Mouse (Mus musculus) layer of hippocampus, adult 2 months (tissue): ENCODE results near the gene Polr1d. TPM values are rescaled to one million over a fixed set of nuclear protein-coding genes. Genes with fewer than 3 reads are reported as not detected.

ENCODE experiments used
- DNase-seq, 2 experiments: peaks; one replicate each; pipeline ENCODE4 v3.0.0; 2022; ENCODE audit warnings: low spot score in 2 of 2
- H3K27ac ChIP-seq: fragments of 200-600 bp; 2 replicates; pipeline ENCODE4 v1.8.1; 2022
- H3K4me3 ChIP-seq: fragments of 200-600 bp; 2 replicates; pipeline ENCODE4 v1.8.1; 2022; ENCODE audit warnings: mild to moderate bottlenecking
- CTCF ChIP-seq: fragments of 200-600 bp; conservative IDR thresholded peaks from 2 replicates; pipeline ENCODE4 v1.8.1; 2022; ENCODE audit warnings: antibody characterized with exemption, mild to moderate bottlenecking, moderate library complexity
- long read RNA-seq, 2 experiments: library from polyadenylated mRNA; stranded (forward); transcript quantifications; one replicate each; pipeline ENCODE4 v2.0.0; 2021; ENCODE audit warnings: borderline mapping rate in 2 of 2
- total RNA-seq, 2 experiments: library from RNA; stranded (reverse); gene quantifications; 2 replicates each; pipeline ENCODE4 v1.2.3; 2021

The Polr1d gene
- total RNA-seq: 10 to 100 TPM; 63.1 to 69.7 TPM
- long read RNA-seq, experiment 1, transcript Polr1d-201 (2 exons, 1,196 nt): minor isoform, 15 of 34 reads
- long read RNA-seq, experiment 1, transcript Polr1d-202 (3 exons, 1,137 nt): major isoform, 16 of 34 reads
- long read RNA-seq, experiment 1, partial matches to known transcripts: 2 of 34 reads
- long read RNA-seq, experiment 1, other reads (novel, unspliced or antisense): 1 of 34 reads
- long read RNA-seq, experiment 2, transcript Polr1d-201 (2 exons, 1,196 nt): major isoform, 28 of 52 reads
- long read RNA-seq, experiment 2, transcript Polr1d-202 (3 exons, 1,137 nt): minor isoform, 19 of 52 reads
- long read RNA-seq, experiment 2, partial matches to known transcripts: 0 of 52 reads
- long read RNA-seq, experiment 2, other reads (novel, unspliced or antisense): 5 of 52 reads

DNA sequence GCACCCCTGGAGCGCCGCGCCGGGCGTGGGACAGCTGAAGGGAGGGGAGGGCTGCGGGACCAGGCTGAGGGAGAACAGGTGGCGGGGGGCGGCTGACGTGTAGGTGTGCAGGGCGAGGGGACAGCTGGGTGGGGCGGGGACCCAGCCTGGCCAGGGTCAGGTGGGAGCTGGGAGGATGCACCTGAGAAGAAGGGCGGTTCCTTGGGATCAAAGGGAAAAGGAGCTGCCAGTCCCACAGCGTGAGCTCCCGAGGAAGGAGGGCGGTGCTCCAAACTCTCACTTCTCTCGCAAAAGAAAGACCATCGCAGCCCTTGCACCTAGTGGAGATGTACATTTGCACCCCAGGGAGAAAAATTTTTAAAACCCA is at the start of gene Polr1d:
Polr1d (plus strand) TSS at position 252 of the 367 bp plus-strand sequence.
- peak within 1 kb of the TSS; percentile 82 for H3K4me3 ChIP-seq
- TF ChIP-seq CTCF: no peak
- peak in 1 of 2 experiments; percentile 35 for DNase-seq
- H3K27ac ChIP-seq: peak within 1 kb of the TSS; percentile 87

DNA sequence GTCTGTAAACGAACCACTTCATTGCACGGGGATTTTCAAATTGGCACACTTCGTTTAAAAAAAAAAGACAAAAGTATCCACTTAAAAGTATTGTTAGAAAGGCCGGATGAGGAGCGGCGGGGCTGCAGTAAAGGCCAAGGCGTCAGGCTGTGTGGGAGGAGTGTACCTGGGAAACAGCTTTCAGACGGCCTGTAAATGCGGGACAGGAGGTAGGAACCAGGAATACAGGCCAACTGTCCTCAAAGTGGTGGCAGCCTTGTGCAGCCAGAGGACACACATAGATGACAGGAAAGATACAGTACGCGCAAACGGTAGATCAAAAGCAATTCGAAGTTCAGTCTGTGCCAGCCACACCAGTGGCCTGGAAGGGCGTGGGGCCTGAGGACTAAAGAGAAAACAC is 45.6 kb upstream of the Polr1d start:
- DNase-seq: no peak
- H3K27ac ChIP-seq: peak overlapping the region; percentile 74; the same call in 1 of the 2 replicates
- H3K4me3 ChIP-seq: no peak overlapping the region
- no peak for TF ChIP-seq CTCF

- TF ChIP-seq CTCF: no peak
- DNase-seq: no peak
- H3K27ac ChIP-seq: no peak overlapping the region
- no peak overlapping the region for H3K4me3 ChIP-seq
These were observed 43.7 kb upstream of the Polr1d start for GRCm38 (mm10) chr5:147033155-147033554.

DNA sequence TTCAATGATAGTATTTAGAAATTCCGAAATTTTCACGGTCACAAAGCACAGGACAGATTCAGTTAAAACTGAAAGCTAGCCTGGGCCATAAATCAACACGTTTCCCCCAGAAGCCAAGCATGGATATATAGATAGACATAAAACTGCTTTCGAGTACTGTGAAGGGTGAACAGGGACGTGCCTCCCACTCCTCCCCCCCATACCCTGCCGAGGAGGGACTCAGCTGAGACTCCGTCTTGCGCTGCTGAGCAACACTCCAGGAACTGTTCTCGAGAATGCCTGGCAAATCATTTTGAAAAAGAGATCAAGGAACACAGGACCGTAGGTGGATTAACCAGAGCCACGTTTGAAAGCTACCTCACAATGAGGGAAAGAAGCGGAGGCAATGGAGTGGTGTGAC is 42.6 kb upstream of the Polr1d start:
- no peak for TF ChIP-seq CTCF
- Histone ChIP-seq H3K4me3 (no peak overlapping the region), H3K27ac (no peak overlapping the region)
- no peak for DNase-seq

GRCm38 (mm10) chr5:147035301-147035700 is 41.5 kb upstream of the Polr1d start:
- no peak for TF ChIP-seq CTCF
- Histone ChIP-seq H3K27ac (peak overlapping the region; percentile 78; the same call in 1 of the 2 replicates), H3K4me3 (no peak overlapping the region)
- no peak for DNase-seq

DNA sequence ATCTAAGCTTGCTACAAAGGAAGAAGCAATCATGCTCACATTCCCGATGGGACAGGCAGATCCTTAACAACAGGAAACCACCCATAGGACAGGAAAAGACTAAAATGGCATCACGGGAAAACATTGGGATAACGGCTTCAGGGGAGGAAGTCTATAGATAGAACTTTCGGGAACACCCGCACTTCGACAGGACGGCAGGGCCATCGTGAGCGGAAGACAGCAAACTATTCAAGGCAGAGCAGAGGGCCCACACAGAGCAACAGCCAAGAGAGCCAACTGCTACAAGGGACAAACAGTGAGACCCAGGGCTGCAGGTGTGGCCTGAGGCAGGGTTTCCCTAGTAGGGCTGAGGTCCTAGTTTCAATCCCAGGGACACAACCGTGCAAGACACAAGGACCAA is 40.8 kb upstream of the Polr1d start:
- DNase-seq: no peak
- Histone ChIP-seq H3K27ac (peak overlapping the region; percentile 78), H3K4me3 (no peak overlapping the region)
- no peak for TF ChIP-seq CTCF

DNA sequence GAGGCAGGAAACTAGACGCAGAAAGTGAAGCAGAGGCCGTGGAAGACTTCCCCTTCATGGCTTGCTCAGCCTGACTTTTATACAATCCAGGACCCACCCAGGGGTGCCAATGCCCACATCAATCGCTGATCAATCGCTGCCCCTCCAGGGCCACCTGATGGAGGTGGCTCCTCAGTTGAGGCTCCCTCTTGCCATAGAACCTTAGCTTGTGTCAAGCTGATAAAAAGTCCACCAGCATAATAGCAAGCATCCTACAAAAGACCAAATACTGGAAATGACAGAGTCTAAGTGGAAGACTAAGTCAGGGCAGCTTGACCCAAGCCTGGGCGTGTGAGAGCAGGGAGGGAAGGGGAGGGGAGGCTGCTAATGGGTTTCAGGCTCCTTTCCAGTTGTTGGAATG is 40.2 kb upstream of the Polr1d start:
- peak overlapping the region; percentile 78 for H3K27ac ChIP-seq

GRCm38 (mm10) chr5:147037601-147038000 is 39.2 kb upstream of the Polr1d start:
- peak overlapping the region; percentile 78; the same call in 1 of the 2 replicates for H3K27ac ChIP-seq
- no peak overlapping the region for H3K4me3 ChIP-seq
- no peak for TF ChIP-seq CTCF
- no peak for DNase-seq

More for the DNA sequence above, 40.2 kb upstream of the Polr1d start:
- TF ChIP-seq CTCF: no peak
- DNase-seq: no peak
- no peak overlapping the region for H3K4me3 ChIP-seq

GRCm38 (mm10) chr5:147039394-147039793 is 37.5 kb upstream of the Polr1d start:
- TF ChIP-seq CTCF: no peak
- Histone ChIP-seq H3K4me3 (no peak overlapping the region), H3K27ac (peak overlapping the region; percentile 78)
- no peak for DNase-seq

GRCm38 (mm10) chr5:147041965-147042937 is 34.6 kb upstream of the Polr1d start:
- DNase-seq: no peak
- Histone ChIP-seq H3K4me3 (peak overlapping the region; percentile 18; the same call in 1 of the 2 replicates), H3K27ac (peak overlapping the region; percentile 60; the same call in 1 of the 2 replicates)
- TF ChIP-seq CTCF: no peak

DNA sequence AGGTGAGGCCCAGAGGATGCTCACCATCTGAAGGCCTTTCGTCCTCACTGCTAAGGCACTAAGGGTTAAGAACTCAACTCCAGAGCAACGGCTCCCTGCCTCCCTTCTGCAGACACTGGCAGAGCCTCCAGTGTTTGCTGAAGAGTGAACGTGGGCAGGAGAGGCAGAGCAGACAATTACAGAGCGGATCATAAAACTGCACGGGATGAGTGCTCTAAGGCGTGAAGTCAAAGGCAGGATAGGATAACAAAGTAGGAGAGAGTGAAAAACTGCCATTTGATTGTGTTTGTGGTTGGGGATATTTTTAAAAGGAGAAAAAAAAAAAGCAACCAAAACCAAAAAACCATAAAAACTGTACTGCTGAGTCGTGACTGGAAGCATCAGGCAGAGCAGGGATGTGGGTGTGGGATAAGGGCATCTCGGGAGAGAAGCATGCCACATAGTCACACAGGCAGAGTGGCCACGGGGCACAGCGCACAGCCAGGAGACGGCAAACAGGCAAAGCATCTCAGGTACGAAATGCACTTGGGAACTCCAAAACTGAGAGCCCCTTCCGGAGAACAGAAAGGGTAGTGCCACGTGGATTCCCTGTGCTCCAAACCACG is 33.5 kb upstream of the Polr1d start:
- no peak for DNase-seq
- H3K4me3 ChIP-seq: no peak overlapping the region
- no peak for TF ChIP-seq CTCF
- peak overlapping the region; percentile 60 for H3K27ac ChIP-seq

DNA sequence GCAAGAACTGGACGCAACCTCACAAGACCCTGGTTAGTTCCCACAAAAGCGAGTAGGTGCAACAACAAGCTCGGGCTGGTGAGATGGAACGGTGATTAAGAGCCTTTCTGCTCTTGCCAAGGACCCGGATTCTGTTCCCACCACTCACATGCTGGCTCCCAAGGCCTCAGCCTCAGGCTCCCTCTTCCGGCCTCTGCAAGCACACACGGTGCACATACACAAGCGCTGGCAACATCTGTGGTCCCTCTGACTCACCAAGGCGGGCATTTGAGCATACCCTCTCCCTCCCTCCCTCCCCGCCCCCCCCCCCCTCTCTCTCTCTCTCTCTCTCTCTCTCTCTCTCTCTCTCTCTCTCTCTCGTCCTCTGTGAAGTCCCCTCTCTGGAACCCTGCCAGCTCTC is 31.5 kb upstream of the Polr1d start:
- TF ChIP-seq CTCF: no peak
- no peak overlapping the region for H3K27ac ChIP-seq
- DNase-seq: no peak
- no peak overlapping the region for H3K4me3 ChIP-seq

DNA sequence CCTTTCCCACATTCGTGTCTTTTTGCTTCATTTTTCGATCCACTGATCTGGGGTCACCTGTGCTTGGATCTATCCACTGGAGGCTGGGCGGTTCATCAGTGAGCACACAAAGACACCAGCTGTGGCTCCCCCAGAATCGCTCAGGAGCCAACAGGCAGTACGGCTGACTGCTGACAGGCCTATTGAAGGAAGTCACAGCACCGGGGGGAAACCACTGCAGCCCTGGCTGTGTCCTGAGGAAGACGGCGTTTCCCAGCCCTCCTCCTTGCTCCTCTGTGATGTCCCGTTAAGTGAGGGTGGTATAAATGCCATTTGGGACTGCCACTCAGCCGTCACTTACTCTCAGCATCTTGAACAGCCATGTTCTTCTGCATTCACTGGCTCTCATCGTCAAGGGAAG is 30.9 kb upstream of the Polr1d start:
- no peak for DNase-seq
- no peak overlapping the region for H3K4me3 ChIP-seq
- TF ChIP-seq CTCF: no peak
- no peak overlapping the region for H3K27ac ChIP-seq
